Mouse (Mus musculus) gastrocnemius, postnatal 36 days (tissue): Measurements from ENCODE around the gene Coro7. TPM values are rescaled to one million over a fixed set of nuclear protein-coding genes. Genes with fewer than 3 reads are reported as not detected.

Experiments used
- DNase-seq, 2 experiments: peaks; one replicate each; pipeline ENCODE4 v3.0.0; 2022
- intact Hi-C: fragments of 180-260 bp; cut with DNase I; formaldehyde crosslinking; loops from one replicate; pipeline ENCODE4 v1.15.1; 2025
- total RNA-seq, 2 experiments: library from RNA; stranded (reverse); gene quantifications; 2 replicates each; pipeline ENCODE4 v1.2.3; 2021

Coro7 gene
- total RNA-seq, 2 experiments from 2014 or later, result 13.1 to 15.2 TPM

GRCm38 (mm10) chr16:4651624-4652023, 28.0 kb downstream of the Coro7 start:
- no peak for DNase-seq
- intact Hi-C loops, result no loop called here

GRCm38 (mm10) chr16:4651081-4651480, 28.5 kb downstream of the Coro7 start:
- intact Hi-C loops, result no loop called here
- DNase-seq, result no peak

GRCm38 (mm10) chr16:4650161-4650560, 29.4 kb downstream of the Coro7 start:
- intact Hi-C loops, result no loop called here
- no peak for DNase-seq

GRCm38 (mm10) chr16:4649692-4650091, 29.9 kb downstream of the Coro7 start:
- DNase-seq, result no peak
- intact Hi-C loops, result no loop called here

GRCm38 (mm10) chr16:4649211-4649610, 30.4 kb downstream of the Coro7 start:
- intact Hi-C loops, result no loop called here
- DNase-seq, result no peak

GRCm38 (mm10) chr16:4648416-4649023, 31.1 kb downstream of the Coro7 start:
- intact Hi-C loops, result no loop called here
- no peak for DNase-seq

GRCm38 (mm10) chr16:4647651-4648141, 31.9 kb downstream of the Coro7 start:
- intact Hi-C loops, result no loop called here
- peak; percentile 45 to 64 for DNase-seq

GRCm38 (mm10) chr16:4646831-4647230, 32.7 kb downstream of the Coro7 start:
- no peak for DNase-seq
- intact Hi-C loops, result no loop called here

- no peak for DNase-seq
- intact Hi-C loops, result no loop called here
Measured at GRCm38 (mm10) chr16:4645867-4646266, 33.7 kb downstream of the Coro7 start.

GRCm38 (mm10) chr16:4643670-4644419, 35.7 kb downstream of the Coro7 start:
- DNase-seq, result peak; percentile 83 to 86
- intact Hi-C loops, result no loop called here

- DNase-seq, result no peak
- intact Hi-C loops, result no loop called here
Measured at GRCm38 (mm10) chr16:4642937-4643336, 36.6 kb downstream of the Coro7 start.

GRCm38 (mm10) chr16:4642190-4642589, 37.4 kb downstream of the Coro7 start:
- DNase-seq, result no peak
- intact Hi-C loops, result no loop called here

GRCm38 (mm10) chr16:4641119-4641838, 38.3 kb downstream of the Coro7 start:
- DNase-seq, result no peak
- intact Hi-C loops, result no loop called here

- intact Hi-C loops, result no loop called here
- no peak for DNase-seq
Measured at GRCm38 (mm10) chr16:4640267-4641005, 39.1 kb downstream of the Coro7 start.

GRCm38 (mm10) chr16:4639831-4640237, 39.7 kb downstream of the Coro7 start, which contains the start of the genes Vasn and Dnaja3:
Gene Vasn, plus strand, starts transcription at chr16:4639941.
Gene Dnaja3, plus strand, starts transcription at chr16:4639989.
- intact Hi-C loops, result no loop called here
- peak; percentile 82 to 86 for DNase-seq

- intact Hi-C loops, result no loop called here
- no peak for DNase-seq
Measured at GRCm38 (mm10) chr16:4638891-4639390, 40.6 kb downstream of the Coro7 start.

GRCm38 (mm10) chr16:4635760-4636159, 43.8 kb downstream of the Coro7 start:
- DNase-seq, result no peak
- intact Hi-C loops, result no loop called here

- DNase-seq, result no peak
- intact Hi-C loops, result no loop called here
Measured at GRCm38 (mm10) chr16:4634681-4635080, 44.9 kb downstream of the Coro7 start.

GRCm38 (mm10) chr16:4633661-4634060, 45.9 kb downstream of the Coro7 start:
- no peak for DNase-seq
- intact Hi-C loops, result no loop called here

- intact Hi-C loops, result no loop called here
- DNase-seq, result no peak
Measured at GRCm38 (mm10) chr16:4632050-4632449, 47.5 kb downstream of the Coro7 start.
